Mouse (Mus musculus) neural tube, embryonic 11.5 days (tissue): Measurements from ENCODE around the gene Tanc2. TPM values are rescaled to one million over a fixed set of nuclear protein-coding genes. Genes with fewer than 3 reads are reported as not detected.

Source experiments
- ATAC-seq: fragments of 200-750 bp; cut with Nextera tagmentation; 2 replicates; pipeline ENCODE4 v1.8.0; 2017; ENCODE audit warnings: moderate number of reproducible peaks, mild to moderate bottlenecking, moderate TSS enrichment, moderate library complexity; ENCODE audit not compliant: insufficient read depth, low FRiP score, low TSS enrichment
- DNase-seq: peaks from one replicate; pipeline ENCODE4 v3.0.0-alpha.2; 2015; ENCODE audit warnings: low spot score
- H3K27ac ChIP-seq: fragments of 300-500 bp; sonication (generic); 2 replicates; pipeline ENCODE4 v1.5.1; 2014; ENCODE audit warnings: low read depth, mild to moderate bottlenecking, low read length
- H3K27me3 ChIP-seq: fragments of 300-500 bp; sonication (generic); 2 replicates; pipeline ENCODE4 v1.6.1; 2014; ENCODE audit warnings: mild to moderate bottlenecking, low read length, mixed read lengths; ENCODE audit not compliant: control insufficient read depth, insufficient read depth
- H3K36me3 ChIP-seq: fragments of 300-500 bp; sonication (generic); 2 replicates; pipeline ENCODE4 v1.6.1; 2014; ENCODE audit warnings: mild to moderate bottlenecking, low read length, moderate library complexity, mixed read lengths; ENCODE audit not compliant: control insufficient read depth, insufficient read depth
- H3K4me1 ChIP-seq: fragments of 300-500 bp; sonication (generic); 2 replicates; pipeline ENCODE4 v1.6.1; 2014; ENCODE audit warnings: low read length, mixed read lengths; ENCODE audit not compliant: control insufficient read depth, insufficient read depth
- H3K4me2 ChIP-seq: fragments of 300-500 bp; sonication (generic); 2 replicates; pipeline ENCODE4 v1.6.1; 2014; ENCODE audit warnings: low read depth, mild to moderate bottlenecking, moderate library complexity
- H3K4me3 ChIP-seq: fragments of 300-500 bp; sonication (generic); 2 replicates; pipeline ENCODE4 v1.5.1; 2014; ENCODE audit warnings: low read depth, low read length
- H3K9ac ChIP-seq: fragments of 300-500 bp; sonication (generic); 2 replicates; pipeline ENCODE4 v1.6.1; 2014; ENCODE audit warnings: mild to moderate bottlenecking, low read length
- H3K9me3 ChIP-seq: fragments of 300-500 bp; sonication (generic); 2 replicates; pipeline ENCODE4 v1.6.1; 2016; ENCODE audit warnings: low read length; ENCODE audit not compliant: control insufficient read depth
- WGBS: fragments of 180-500 bp; shearing (Covaris S2); extraction: QIAGEN DNeasy Blood & Tissue Kit; methylation state at CpG from one replicate; pipeline ENCODE4 v1.1.7; 2014; 5-methylcytosine and 5-hydroxymethylcytosine counted together
- polyA plus RNA-seq: library from polyadenylated mRNA; unstranded; fragments of >200 nt; fragmentation: Nextera tagmentation; extraction: Ambion mirVana; gene quantifications from 2 replicates; pipeline ENCODE4 v1.2.1, GENCODE M21; 2014

Gene Tanc2
- polyA plus RNA-seq, 1 experiment from 2014 or later: 25.0 TPM

GRCm38 (mm10) chr11:105557285-105557684 lies 32.5 kb upstream of the Tanc2 start:
- H3K27me3 ChIP-seq: no peaks in the 10 kb centered on the region
- H3K27ac ChIP-seq: no peak overlapping the region
- H3K9me3 ChIP-seq: no peaks in the 10 kb centered on the region
- 0 out of 2 replicates have a peak, but pooled peaks cover 2% of the 10 kb centered on the region for H3K4me1 ChIP-seq
- no peak overlapping the region for H3K4me3 ChIP-seq
- H3K9ac ChIP-seq: no peak overlapping the region
- DNase-seq (no peak), ATAC-seq (no peak)
- no peaks in the 10 kb centered on the region for H3K36me3 ChIP-seq
- WGBS: 69% methylated on average over 8 of the region's 8 CpGs
- no peak overlapping the region for H3K4me2 ChIP-seq

GRCm38 (mm10) chr11:105558091-105558490 lies 31.7 kb upstream of the Tanc2 start:
- no peak overlapping the region for H3K4me2 ChIP-seq
- no peaks in the 10 kb centered on the region for H3K9me3 ChIP-seq
- H3K4me1 ChIP-seq: 0 out of 2 replicates have a peak, but pooled peaks cover 2% of the 10 kb centered on the region
- H3K27ac ChIP-seq: no peak overlapping the region
- no peak overlapping the region for H3K9ac ChIP-seq
- H3K36me3 ChIP-seq: no peaks in the 10 kb centered on the region
- no peak overlapping the region for H3K4me3 ChIP-seq
- DNase-seq (no peak), ATAC-seq (no peak)
- no peaks in the 10 kb centered on the region for H3K27me3 ChIP-seq

- DNase-seq: no peak
- H3K36me3 ChIP-seq: no peaks in the 10 kb centered on the region
- WGBS: 85% methylated on average over 6 of the region's 6 CpGs
- no peak for ATAC-seq
- H3K27ac ChIP-seq: no peak overlapping the region
- no peak overlapping the region for H3K9ac ChIP-seq
- H3K9me3 ChIP-seq: no peaks in the 10 kb centered on the region
- H3K4me1 ChIP-seq: 0 out of 2 replicates have a peak, but pooled peaks cover 2% of the 10 kb centered on the region
- H3K27me3 ChIP-seq: no peaks in the 10 kb centered on the region
- no peak overlapping the region for H3K4me3 ChIP-seq
- no peak overlapping the region for H3K4me2 ChIP-seq
Measured at GRCm38 (mm10) chr11:105558803-105559505, 30.8 kb upstream of the Tanc2 start.

DNA sequence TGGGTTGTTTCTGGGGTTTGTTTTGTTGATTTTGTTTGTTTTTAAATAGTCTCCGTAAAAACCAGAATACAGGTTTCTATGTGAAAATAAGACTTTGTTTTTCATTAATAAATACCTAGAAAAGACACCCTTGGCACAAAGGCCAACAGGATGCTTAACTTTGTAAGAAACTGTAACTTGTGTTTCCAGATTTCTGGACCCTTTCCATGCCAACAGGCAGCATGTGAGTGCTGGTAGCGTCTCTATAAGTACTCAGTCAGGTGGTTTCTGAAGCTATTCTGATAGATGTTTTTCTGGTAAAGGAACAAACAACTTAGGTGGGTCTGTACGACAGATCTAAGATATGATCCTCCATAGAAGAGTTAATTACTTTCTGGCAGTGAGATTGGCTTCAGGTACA lies 26.2 kb upstream of the Tanc2 start:
- 92% methylated on average over 3 of the region's 3 CpGs for WGBS
- Histone ChIP-seq H3K27me3 (no peaks in the 10 kb centered on the region), H3K9me3 (no peaks in the 10 kb centered on the region), H3K4me1 (no peaks in the 10 kb centered on the region), H3K36me3 (no peaks in the 10 kb centered on the region), H3K27ac (no peak overlapping the region), H3K4me2 (no peak overlapping the region), H3K9ac (no peak overlapping the region), H3K4me3 (no peak overlapping the region)
- DNase-seq (no peak), ATAC-seq (no peak)

DNA sequence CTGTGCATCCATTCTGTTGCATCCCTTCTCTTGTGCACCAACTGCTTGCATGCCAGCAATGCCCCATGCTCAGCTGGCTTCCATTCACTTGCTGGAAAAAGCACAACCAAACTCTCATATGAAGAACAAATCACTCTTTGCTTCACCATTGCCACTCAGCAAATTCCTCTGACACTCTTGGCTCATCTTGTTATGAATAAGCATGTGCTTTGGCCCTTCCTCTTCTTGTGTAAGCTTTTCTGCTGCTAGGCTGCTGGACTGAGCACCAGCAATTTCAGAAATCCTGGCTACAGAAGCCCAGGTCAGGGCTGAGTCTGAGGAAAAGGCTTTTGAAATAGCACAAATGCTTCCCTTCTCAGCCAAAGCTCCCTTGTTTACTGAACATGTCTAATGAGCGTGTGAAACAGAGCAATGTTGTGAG lies 22.6 kb upstream of the Tanc2 start:
- no peaks in the 10 kb centered on the region for H3K27me3 ChIP-seq
- no peaks in the 10 kb centered on the region for H3K4me1 ChIP-seq
- ATAC-seq (no peak), DNase-seq (no peak)
- H3K4me3 ChIP-seq: no peak overlapping the region
- no peaks in the 10 kb centered on the region for H3K9me3 ChIP-seq
- H3K27ac ChIP-seq: no peak overlapping the region
- H3K9ac ChIP-seq: no peak overlapping the region
- H3K4me2 ChIP-seq: no peak overlapping the region
- 70% methylated on average over 1 of the region's 1 CpGs for WGBS
- no peaks in the 10 kb centered on the region for H3K36me3 ChIP-seq

GRCm38 (mm10) chr11:105571996-105572395 lies 17.8 kb upstream of the Tanc2 start:
- no peak for DNase-seq
- H3K4me2 ChIP-seq: no peak overlapping the region
- H3K4me3 ChIP-seq: no peak overlapping the region
- 76% methylated on average over 8 of the region's 8 CpGs for WGBS
- H3K4me1 ChIP-seq: no peaks in the 10 kb centered on the region
- no peak overlapping the region for H3K27ac ChIP-seq
- H3K36me3 ChIP-seq: no peaks in the 10 kb centered on the region
- no peaks in the 10 kb centered on the region for H3K9me3 ChIP-seq
- no peak for ATAC-seq
- H3K27me3 ChIP-seq: no peaks in the 10 kb centered on the region
- no peak overlapping the region for H3K9ac ChIP-seq

GRCm38 (mm10) chr11:105574241-105574640 lies 15.5 kb upstream of the Tanc2 start:
- Histone ChIP-seq H3K27me3 (no peaks in the 10 kb centered on the region), H3K27ac (no peak overlapping the region), H3K9me3 (no peaks in the 10 kb centered on the region), H3K4me2 (no peak overlapping the region), H3K36me3 (no peaks in the 10 kb centered on the region), H3K4me3 (no peak overlapping the region), H3K4me1 (no peaks in the 10 kb centered on the region), H3K9ac (no peak overlapping the region)
- no peak for DNase-seq
- WGBS: 61% methylated on average over 7 of the region's 7 CpGs
- ATAC-seq: no peak

DNA sequence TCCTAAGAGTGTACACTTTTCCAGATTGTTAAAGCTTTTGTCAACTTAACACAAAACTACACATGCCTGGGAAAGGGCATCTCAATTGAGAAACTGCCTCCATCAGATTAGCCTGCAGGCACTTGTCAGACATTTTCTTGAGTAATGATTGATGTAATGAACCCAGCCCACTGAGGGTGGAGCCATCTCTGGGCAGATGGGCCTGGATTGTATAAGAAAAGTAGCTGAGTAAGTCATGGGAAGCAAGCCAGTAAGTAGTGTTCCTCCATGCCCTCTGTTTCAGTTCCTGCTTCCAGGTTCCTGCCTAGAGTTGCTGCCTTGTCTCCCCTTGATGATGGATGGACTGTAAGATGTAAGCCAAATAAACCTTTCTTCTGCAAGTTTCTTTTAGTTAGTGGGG lies 12.6 kb upstream of the Tanc2 start:
- H3K4me1 ChIP-seq: no peaks in the 10 kb centered on the region
- ATAC-seq (no peak), DNase-seq (no peak)
- no peak overlapping the region for H3K4me2 ChIP-seq
- no peaks in the 10 kb centered on the region for H3K9me3 ChIP-seq
- H3K27ac ChIP-seq: no peak overlapping the region
- no peak overlapping the region for H3K4me3 ChIP-seq
- no peaks in the 10 kb centered on the region for H3K36me3 ChIP-seq
- H3K9ac ChIP-seq: no peak overlapping the region
- H3K27me3 ChIP-seq: no peaks in the 10 kb centered on the region

DNA sequence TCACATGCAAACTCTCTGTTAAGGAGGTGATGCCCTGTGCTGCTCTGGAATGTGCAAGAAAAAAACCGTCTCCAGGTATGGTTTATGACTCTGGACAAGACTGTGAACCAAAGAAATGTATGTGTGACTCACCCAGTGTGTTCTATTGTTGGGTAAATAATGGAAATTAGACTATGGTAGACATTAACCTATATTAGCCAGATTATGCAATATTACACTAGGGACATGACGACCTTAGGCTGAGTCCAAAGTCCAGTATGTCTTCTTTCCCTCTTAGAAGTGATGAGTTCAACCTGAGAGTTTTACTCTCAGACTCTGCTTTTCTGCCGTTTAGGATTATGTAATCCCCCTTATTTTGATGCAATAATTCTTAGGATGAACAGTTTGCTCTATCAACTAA lies 7.8 kb upstream of the Tanc2 start:
- Histone ChIP-seq H3K9me3 (no peaks in the 10 kb centered on the region), H3K27ac (no peak overlapping the region), H3K27me3 (no peaks in the 10 kb centered on the region), H3K36me3 (no peaks in the 10 kb centered on the region), H3K4me3 (no peak overlapping the region), H3K4me2 (no peak overlapping the region), H3K9ac (no peak overlapping the region), H3K4me1 (no peaks in the 10 kb centered on the region)
- WGBS: 89% methylated on average over 3 of the region's 3 CpGs
- no peak for DNase-seq
- no peak for ATAC-seq
